Mouse (Mus musculus): ENCODE data around the gene Epb41l1. TPM values are rescaled to one million over a fixed set of nuclear protein-coding genes. Genes with fewer than 3 reads are reported as not detected.
A peak's percentile ranks its signal among the peaks of the same experiment; 100 is the strongest.

The Epb41l1 gene
- polyA plus RNA-seq, 1 experiment: 11.8 TPM

GRCm38 (mm10) chr2:156457343-156457717, 36.6 kb downstream of the Epb41l1 start:
- Histone ChIP-seq H3K27ac (ENCODE audit: insufficient read depth, low read depth, low read length) (peak overlapping the region; percentile 68), H3K4me1 (ENCODE audit: control insufficient read depth, insufficient read depth, insufficient read length, low read length) (peaks cover 46% of the 10 kb centered on the region), H3K4me3 (ENCODE audit: low read depth, low read length) (no peak overlapping the region), H3K27me3 (ENCODE audit: control insufficient read depth, insufficient read depth, low read length) (no peaks in the 10 kb centered on the region), H3K36me3 (ENCODE audit: control insufficient read depth, insufficient read depth, low read length) (no peaks in the 10 kb centered on the region)
- TF ChIP-seq CTCF (IDR thresholded peaks at IDR 0.05; ENCODE audit: extremely low read depth, insufficient read length, insufficient replicate concordance, low read depth, low read length): no peak
- TF ChIP-seq POLR2A (IDR thresholded peaks at IDR 0.05; ENCODE audit: low read depth, low read length): no peak
- 16% methylated on average over 4 of the region's 4 CpGs for WGBS

- H3K4me3 ChIP-seq (ENCODE audit: low read depth, low read length): no peak overlapping the region
- peaks cover 23% of the 10 kb centered on the region for H3K4me1 ChIP-seq (ENCODE audit: control insufficient read depth, insufficient read depth, insufficient read length, low read length)
- H3K27me3 ChIP-seq (ENCODE audit: control insufficient read depth, insufficient read depth, low read length): no peaks in the 10 kb centered on the region
- H3K36me3 ChIP-seq (ENCODE audit: control insufficient read depth, insufficient read depth, low read length): no peaks in the 10 kb centered on the region
- H3K27ac ChIP-seq (ENCODE audit: insufficient read depth, low read depth, low read length): no peak overlapping the region
- no peak for TF ChIP-seq POLR2A (IDR thresholded peaks at IDR 0.05; ENCODE audit: low read depth, low read length)
- peak; percentile 61 for TF ChIP-seq CTCF (IDR thresholded peaks at IDR 0.05; ENCODE audit: extremely low read depth, insufficient read length, insufficient replicate concordance, low read depth, low read length)
- 15% methylated on average over 14 of the region's 14 CpGs for WGBS
Measured at GRCm38 (mm10) chr2:156460470-156460869, 39.8 kb downstream of the Epb41l1 start.

DNA sequence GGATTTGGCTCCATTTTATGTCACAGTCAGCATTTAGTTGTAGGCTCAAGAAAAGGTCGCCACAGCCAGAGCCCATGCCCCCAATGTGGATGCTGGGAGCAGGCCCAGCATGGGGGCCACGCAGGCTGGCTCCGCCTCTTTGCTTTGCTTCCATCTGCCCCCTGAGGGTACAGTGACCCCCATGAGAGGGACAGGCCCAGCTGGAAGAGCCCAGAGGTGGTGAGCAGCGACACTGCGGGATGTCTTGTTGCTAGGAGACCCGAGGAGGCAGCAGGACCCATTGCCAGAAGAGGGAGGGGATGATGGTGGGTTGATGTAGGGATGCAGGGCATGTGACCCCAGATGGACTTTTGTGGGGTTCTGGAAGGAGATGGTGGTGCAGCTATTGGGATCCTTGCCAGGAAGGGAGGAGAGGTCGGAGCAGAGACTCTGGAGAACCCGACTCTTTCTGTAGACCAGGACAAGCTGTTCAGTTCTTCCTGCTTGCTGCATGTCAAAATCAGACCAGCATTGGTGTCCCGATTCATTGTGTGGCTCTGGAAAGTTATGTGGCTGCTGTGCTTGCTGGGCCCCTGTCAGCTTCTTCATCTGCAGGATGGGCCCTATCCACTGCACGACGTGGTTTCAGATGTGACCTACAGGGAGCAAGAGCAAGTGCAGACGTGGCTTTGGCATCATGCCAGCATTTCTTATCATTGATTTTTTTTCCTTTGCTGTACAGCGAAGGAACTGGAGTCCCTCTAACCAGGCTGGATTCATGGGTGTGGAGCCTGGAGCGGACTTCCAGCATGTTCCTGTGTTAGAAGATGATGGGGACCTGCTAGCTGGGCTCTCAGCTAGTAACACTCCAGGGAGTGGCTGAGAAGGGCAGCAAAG, 41.7 kb downstream of the Epb41l1 start:
- WGBS: 47% methylated on average over 14 of the region's 14 CpGs
- H3K36me3 ChIP-seq (ENCODE audit: control insufficient read depth, insufficient read depth, low read length): no peaks in the 10 kb centered on the region
- TF ChIP-seq POLR2A (IDR thresholded peaks at IDR 0.05; ENCODE audit: low read depth, low read length) (no peak), CTCF (IDR thresholded peaks at IDR 0.05; ENCODE audit: extremely low read depth, insufficient read length, insufficient replicate concordance, low read depth, low read length) (no peak)
- H3K27me3 ChIP-seq (ENCODE audit: control insufficient read depth, insufficient read depth, low read length): no peaks in the 10 kb centered on the region
- no peak overlapping the region for H3K27ac ChIP-seq (ENCODE audit: insufficient read depth, low read depth, low read length)
- no peak overlapping the region for H3K4me3 ChIP-seq (ENCODE audit: low read depth, low read length)
- peaks cover 6% of the 10 kb centered on the region; the same call in 1 of the 2 replicates for H3K4me1 ChIP-seq (ENCODE audit: control insufficient read depth, insufficient read depth, insufficient read length, low read length)

GRCm38 (mm10) chr2:156464416-156464815, 43.7 kb downstream of the Epb41l1 start:
- 90% methylated on average over 4 of the region's 4 CpGs for WGBS
- H3K36me3 ChIP-seq (ENCODE audit: control insufficient read depth, insufficient read depth, low read length): no peaks in the 10 kb centered on the region
- H3K27ac ChIP-seq (ENCODE audit: insufficient read depth, low read depth, low read length): no peak overlapping the region
- peaks cover 3% of the 10 kb centered on the region; the same call in 1 of the 2 replicates for H3K4me1 ChIP-seq (ENCODE audit: control insufficient read depth, insufficient read depth, insufficient read length, low read length)
- no peaks in the 10 kb centered on the region for H3K27me3 ChIP-seq (ENCODE audit: control insufficient read depth, insufficient read depth, low read length)
- H3K4me3 ChIP-seq (ENCODE audit: low read depth, low read length): no peak overlapping the region
- TF ChIP-seq CTCF (IDR thresholded peaks at IDR 0.05; ENCODE audit: extremely low read depth, insufficient read length, insufficient replicate concordance, low read depth, low read length) (no peak), POLR2A (IDR thresholded peaks at IDR 0.05; ENCODE audit: low read depth, low read length) (no peak)

GRCm38 (mm10) chr2:156467538-156467937, 46.8 kb downstream of the Epb41l1 start:
- Histone ChIP-seq H3K27ac (ENCODE audit: insufficient read depth, low read depth, low read length) (no peak overlapping the region), H3K27me3 (ENCODE audit: control insufficient read depth, insufficient read depth, low read length) (no peaks in the 10 kb centered on the region), H3K36me3 (ENCODE audit: control insufficient read depth, insufficient read depth, low read length) (no peaks in the 10 kb centered on the region), H3K4me1 (ENCODE audit: control insufficient read depth, insufficient read depth, insufficient read length, low read length) (peaks cover 1% of the 10 kb centered on the region; the same call in 1 of the 2 replicates), H3K4me3 (ENCODE audit: low read depth, low read length) (no peak overlapping the region)
- TF ChIP-seq POLR2A (IDR thresholded peaks at IDR 0.05; ENCODE audit: low read depth, low read length): no peak
- no peak for TF ChIP-seq CTCF (IDR thresholded peaks at IDR 0.05; ENCODE audit: extremely low read depth, insufficient read length, insufficient replicate concordance, low read depth, low read length)
- WGBS: 85% methylated on average over 11 of the region's 11 CpGs

DNA sequence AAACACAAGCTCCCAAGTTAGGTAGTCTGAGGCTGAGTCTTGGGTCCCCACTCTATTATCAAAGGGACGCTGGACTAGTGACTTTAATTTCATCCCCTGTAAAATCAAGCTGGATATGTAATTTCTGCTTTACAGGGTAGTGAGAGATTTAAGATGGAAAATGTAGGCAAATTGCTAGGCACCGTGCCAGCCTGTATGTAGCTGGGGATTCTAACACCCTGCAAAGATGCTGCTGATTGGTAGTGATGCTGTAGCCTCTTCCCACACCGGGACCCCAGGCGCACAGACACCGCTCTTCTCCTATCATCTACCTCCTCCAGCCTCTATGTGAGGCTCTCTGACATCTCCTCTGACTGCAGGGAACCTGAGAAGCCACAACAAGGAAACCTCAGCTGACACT, 48.2 kb downstream of the Epb41l1 start:
- Histone ChIP-seq H3K27me3 (ENCODE audit: control insufficient read depth, insufficient read depth, low read length) (no peaks in the 10 kb centered on the region), H3K4me3 (ENCODE audit: low read depth, low read length) (no peak overlapping the region), H3K36me3 (ENCODE audit: control insufficient read depth, insufficient read depth, low read length) (no peaks in the 10 kb centered on the region), H3K27ac (ENCODE audit: insufficient read depth, low read depth, low read length) (no peak overlapping the region), H3K4me1 (ENCODE audit: control insufficient read depth, insufficient read depth, insufficient read length, low read length) (no peaks in the 10 kb centered on the region)
- TF ChIP-seq CTCF (IDR thresholded peaks at IDR 0.05; ENCODE audit: extremely low read depth, insufficient read length, insufficient replicate concordance, low read depth, low read length) (no peak), POLR2A (IDR thresholded peaks at IDR 0.05; ENCODE audit: low read depth, low read length) (no peak)
- 95% methylated on average over 5 of the region's 5 CpGs for WGBS

DNA sequence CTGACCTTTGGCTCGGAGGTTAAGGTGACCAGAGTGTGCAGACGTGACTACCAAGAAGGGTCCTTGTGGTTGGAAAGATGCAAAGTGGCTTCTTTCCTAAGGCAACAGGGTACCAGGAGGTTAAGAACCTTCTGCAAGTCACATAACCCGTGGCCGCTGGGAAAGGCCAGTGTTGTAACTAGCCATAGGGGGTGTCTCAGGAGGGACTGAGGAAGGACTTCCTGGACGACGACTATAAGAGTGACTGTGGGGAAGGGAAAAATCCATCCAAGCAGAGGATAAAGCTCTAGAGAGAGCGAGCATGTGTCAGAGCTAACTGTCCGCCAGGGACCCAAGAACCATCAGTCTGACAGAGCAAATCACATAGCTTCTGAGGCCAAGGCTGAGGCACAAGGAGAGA, 48.8 kb downstream of the Epb41l1 start:
- 88% methylated on average over 8 of the region's 8 CpGs for WGBS
- H3K27ac ChIP-seq (ENCODE audit: insufficient read depth, low read depth, low read length): no peak overlapping the region
- H3K4me3 ChIP-seq (ENCODE audit: low read depth, low read length): no peak overlapping the region
- H3K27me3 ChIP-seq (ENCODE audit: control insufficient read depth, insufficient read depth, low read length): no peaks in the 10 kb centered on the region
- no peaks in the 10 kb centered on the region for H3K36me3 ChIP-seq (ENCODE audit: control insufficient read depth, insufficient read depth, low read length)
- no peaks in the 10 kb centered on the region; the same call in 1 of the 2 replicates for H3K4me1 ChIP-seq (ENCODE audit: control insufficient read depth, insufficient read depth, insufficient read length, low read length)
- TF ChIP-seq POLR2A (IDR thresholded peaks at IDR 0.05; ENCODE audit: low read depth, low read length) (no peak), CTCF (IDR thresholded peaks at IDR 0.05; ENCODE audit: extremely low read depth, insufficient read length, insufficient replicate concordance, low read depth, low read length) (no peak)

Measured in small intestine, adult 2 months (tissue).